Mouse (Mus musculus) lung, adult 18-20 months (tissue): Measurements from ENCODE around the gene Slc5a6.

ENCODE experiments used
- DNase-seq, 2 experiments: peaks; one replicate each; pipeline ENCODE4 v3.0.0; 2022; ENCODE audit warnings: mixed read lengths in 2 of 2

Slc5a6 gene

GRCm38 (mm10) chr5:31048763-31049641 is at the start of gene Slc5a6:
Gene Slc5a6 (minus strand): TSS chr5:31048924.
- DNase-seq: peak; percentile 22 to 54

- no peak for DNase-seq
These were observed 47.2 kb upstream of the Slc5a6 start for GRCm38 (mm10) chr5:31095711-31096480.

- DNase-seq: peak; percentile 74 to 80
These were observed 46.3 kb upstream of the Slc5a6 start for GRCm38 (mm10) chr5:31094799-31095691.

- no peak for DNase-seq
These were observed 45.5 kb upstream of the Slc5a6 start for GRCm38 (mm10) chr5:31094100-31094798.

- DNase-seq: peak; percentile 39 to 45
These were observed 44.7 kb upstream of the Slc5a6 start for GRCm38 (mm10) chr5:31093151-31094041.

- DNase-seq: no peak
These were observed 43.7 kb upstream of the Slc5a6 start for GRCm38 (mm10) chr5:31092231-31092975.

GRCm38 (mm10) chr5:31087131-31087530 is 38.4 kb upstream of the Slc5a6 start:
- DNase-seq: no peak

GRCm38 (mm10) chr5:31086606-31087005 is 37.9 kb upstream of the Slc5a6 start:
- DNase-seq: no peak

GRCm38 (mm10) chr5:31083949-31084348 is 35.2 kb upstream of the Slc5a6 start:
- no peak for DNase-seq

- peak; percentile 25 to 30 for DNase-seq
These were observed 34.4 kb upstream of the Slc5a6 start for GRCm38 (mm10) chr5:31082935-31083625.

- peak; percentile 47 to 59 for DNase-seq
These were observed 33.6 kb upstream of the Slc5a6 start for GRCm38 (mm10) chr5:31082355-31082754.

GRCm38 (mm10) chr5:31081386-31081785 is 32.7 kb upstream of the Slc5a6 start:
- DNase-seq: peak in 1 of 2 experiments; percentile 25

- no peak for DNase-seq
These were observed 32.1 kb upstream of the Slc5a6 start for GRCm38 (mm10) chr5:31080795-31081164.

GRCm38 (mm10) chr5:31080059-31080794 is 31.5 kb upstream of the Slc5a6 start:
- peak; percentile 26 to 39 for DNase-seq

- DNase-seq: no peak
These were observed 27.6 kb upstream of the Slc5a6 start for GRCm38 (mm10) chr5:31076346-31076745.

- DNase-seq: no peak
These were observed 24.5 kb upstream of the Slc5a6 start for GRCm38 (mm10) chr5:31073176-31073575.

GRCm38 (mm10) chr5:31071821-31072220 is 23.1 kb upstream of the Slc5a6 start:
- no peak for DNase-seq

- no peak for DNase-seq
These were observed 22.3 kb upstream of the Slc5a6 start for GRCm38 (mm10) chr5:31071059-31071458.

GRCm38 (mm10) chr5:31069810-31070209 is 21.1 kb upstream of the Slc5a6 start:
- no peak for DNase-seq
